Comparison of ENCODE assay signal across 10 mouse cellular contexts in the genomic region with DNA sequence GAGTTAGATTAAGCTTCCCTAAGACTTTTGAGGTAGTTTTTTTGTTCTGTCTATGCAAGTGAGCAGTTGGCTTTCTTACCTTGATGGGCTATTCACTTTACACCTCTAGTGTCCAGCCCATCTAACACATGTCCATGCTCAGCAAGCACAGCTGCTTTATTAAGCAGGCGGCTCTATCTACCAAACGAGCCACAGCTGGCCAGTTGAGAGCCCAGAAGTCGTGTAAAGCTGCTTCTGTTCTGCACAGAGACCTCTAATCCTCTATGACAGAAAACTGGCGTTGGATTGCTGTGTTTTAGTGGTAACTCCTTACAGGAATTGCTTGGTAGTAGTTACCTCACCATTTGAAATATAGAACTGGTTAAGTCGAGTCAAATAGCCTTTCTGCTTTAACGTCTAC.
"Had no signal": no experiment of that assay in that cellular context is flagged by ENCODE, and none has a peak within 500 bp of the region (broad histone marks: within the 10 kb centered on the region; RNA-seq: fewer than 3 reads in every experiment).

No protein-coding gene starts in this region.

- H3K36me3 ChIP-seq: neural tube, embryonic 15.5 days had no signal

- H3K4me3 ChIP-seq: myocyte; neural tube, embryonic 15.5 days had no signal

- H3K4me1 ChIP-seq: neural tube, embryonic 15.5 days had no signal

- H3K9me3 ChIP-seq: neural tube, embryonic 15.5 days had no signal

- H3K27ac ChIP-seq: liver, embryonic 14.5 days; neural tube, embryonic 15.5 days; stomach, postnatal 0 days had no signal

- DNase-seq: kidney, adult 9 months; kidney, postnatal 10 days; lung, adult 18-20 months; midbrain, embryonic 14.5 days; right cerebral cortex, adult 18-20 months; thymus, postnatal 14 days had no signal

- H3K4me2 ChIP-seq: neural tube, embryonic 15.5 days had no signal

- H3K9ac ChIP-seq: liver, embryonic 14.5 days; neural tube, embryonic 15.5 days had no signal

- H3K27me3 ChIP-seq: neural tube, embryonic 15.5 days had no signal
